Mouse (Mus musculus) ES-Bruce4 (cell line): ENCODE measurements around the gene Zfp524. TPM values are rescaled to one million over a fixed set of nuclear protein-coding genes. Genes with fewer than 3 reads are reported as not detected.
A peak's percentile ranks its signal among the peaks of the same experiment; 100 is the strongest.

Experiments used
- H3K27ac ChIP-seq: 2 replicates; pipeline ENCODE4 v1.5.1; 2012; ENCODE audit warnings: low read length, inconsistent platforms; ENCODE audit not compliant: insufficient read depth
- H3K27me3 ChIP-seq: 2 replicates; pipeline ENCODE4 v1.6.1; 2012; ENCODE audit warnings: mild to moderate bottlenecking, low read length, inconsistent platforms; ENCODE audit not compliant: control insufficient read depth, poor library complexity, insufficient read depth, severe bottlenecking
- H3K36me3 ChIP-seq: 2 replicates; pipeline ENCODE4 v1.6.1; 2012; ENCODE audit warnings: inconsistent platforms, mild to moderate bottlenecking, low read length, moderate library complexity; ENCODE audit not compliant: control insufficient read depth, poor library complexity, insufficient read depth, severe bottlenecking
- H3K4me1 ChIP-seq: one replicate; pipeline ENCODE4 v1.8.1; 2011; ENCODE audit warnings: low read length; ENCODE audit not compliant: control insufficient read depth, insufficient read depth
- H3K4me3 ChIP-seq: 2 replicates; pipeline ENCODE4 v1.5.1; 2011; ENCODE audit warnings: low read depth, mild to moderate bottlenecking, low read length
- H3K9ac ChIP-seq: 2 replicates; pipeline ENCODE4 v1.6.1; 2012; ENCODE audit warnings: low read depth, mild to moderate bottlenecking, inconsistent platforms; ENCODE audit not compliant: poor library complexity, severe bottlenecking
- H3K9me3 ChIP-seq: replicated peaks from 2 replicates; pipeline ENCODE4 v1.6.1; 2012; ENCODE audit warnings: mild to moderate bottlenecking, low read length, inconsistent platforms; ENCODE audit not compliant: control insufficient read depth, poor library complexity, insufficient read depth, severe bottlenecking
- CTCF ChIP-seq: IDR thresholded peaks from one replicate; pipeline ENCODE4 v1.8.1; 2011; ENCODE audit warnings: low read depth, low read length
- EP300 ChIP-seq: IDR thresholded peaks from 2 replicates; pipeline ENCODE4 v1.6.1; 2011; ENCODE audit warnings: low read depth, low read length; ENCODE audit not compliant: insufficient read depth
- POLR2A ChIP-seq: IDR thresholded peaks from one replicate; pipeline ENCODE4 v1.8.1; 2011; ENCODE audit warnings: low read length; ENCODE audit not compliant: insufficient read depth
- polyA plus RNA-seq: library from polyadenylated mRNA; stranded (reverse); fragments of >200 nt; gene quantifications from 2 replicates; pipeline ENCODE4 v1.2.4, GENCODE M21; 2011; ENCODE audit warnings: low read depth; ENCODE audit not compliant: missing spikeins, insufficient read depth, insufficient read length

Gene Zfp524
- polyA plus RNA-seq, 1 experiment = 4.7 TPM

- Histone ChIP-seq H3K4me3 (no peak overlapping the region), H3K36me3 (no peaks in the 10 kb centered on the region), H3K9ac (no peak overlapping the region), H3K27ac (no peak overlapping the region), H3K4me1 (no peaks in the 10 kb centered on the region), H3K9me3 (no peaks in the 10 kb centered on the region), H3K27me3 (no peaks in the 10 kb centered on the region)
- TF ChIP-seq CTCF = no peak
- TF ChIP-seq POLR2A = no peak
- no peak for TF ChIP-seq EP300
These were observed 38.8 kb upstream of the Zfp524 start for GRCm38 (mm10) chr7:4975455-4975854.

- no peak overlapping the region for H3K4me3 ChIP-seq
- H3K27me3 ChIP-seq = no peaks in the 10 kb centered on the region
- no peaks in the 10 kb centered on the region for H3K9me3 ChIP-seq
- H3K36me3 ChIP-seq = no peaks in the 10 kb centered on the region
- no peak for TF ChIP-seq POLR2A
- TF ChIP-seq EP300 = no peak
- peak; percentile 50 for TF ChIP-seq CTCF
- H3K27ac ChIP-seq = no peak overlapping the region
- no peak overlapping the region for H3K9ac ChIP-seq
- H3K4me1 ChIP-seq = no peaks in the 10 kb centered on the region
These were observed 37.4 kb upstream of the Zfp524 start for GRCm38 (mm10) chr7:4976832-4977231.

- Histone ChIP-seq H3K4me1 (no peaks in the 10 kb centered on the region), H3K36me3 (no peaks in the 10 kb centered on the region), H3K27ac (no peak overlapping the region), H3K9ac (no peak overlapping the region), H3K4me3 (no peak overlapping the region), H3K27me3 (no peaks in the 10 kb centered on the region), H3K9me3 (no peaks in the 10 kb centered on the region)
- TF ChIP-seq CTCF = no peak
- no peak for TF ChIP-seq EP300
- TF ChIP-seq POLR2A = no peak
These were observed 26.0 kb upstream of the Zfp524 start for GRCm38 (mm10) chr7:4988250-4988649.

GRCm38 (mm10) chr7:4993347-4993998, 20.7 kb upstream of the Zfp524 start:
- peak overlapping the region; percentile 54 for H3K4me3 ChIP-seq
- no peaks in the 10 kb centered on the region for H3K9me3 ChIP-seq
- no peaks in the 10 kb centered on the region for H3K36me3 ChIP-seq
- H3K27ac ChIP-seq = no peak overlapping the region
- TF ChIP-seq EP300 (no peak), CTCF (no peak), POLR2A (no peak)
- H3K9ac ChIP-seq = peak overlapping the region; percentile 15; the same call in 1 of the 2 replicates
- no peaks in the 10 kb centered on the region; the same call in 1 of the 2 replicates for H3K27me3 ChIP-seq
- no peaks in the 10 kb centered on the region for H3K4me1 ChIP-seq

GRCm38 (mm10) chr7:4993999-4994788, 20.0 kb upstream of the Zfp524 start:
- no peaks in the 10 kb centered on the region for H3K9me3 ChIP-seq
- no peaks in the 10 kb centered on the region for H3K36me3 ChIP-seq
- H3K27ac ChIP-seq = no peak overlapping the region
- H3K9ac ChIP-seq = peak overlapping the region; percentile 15; the same call in 1 of the 2 replicates
- no peaks in the 10 kb centered on the region for H3K4me1 ChIP-seq
- TF ChIP-seq CTCF (no peak), POLR2A (no peak), EP300 (no peak)
- no peaks in the 10 kb centered on the region; the same call in 1 of the 2 replicates for H3K27me3 ChIP-seq
- H3K4me3 ChIP-seq = peak overlapping the region; percentile 54
